Mouse (Mus musculus) spleen, postnatal 10 days (tissue): Measurements from ENCODE around the gene Ntn3.

Experiments
- DNase-seq, 2 experiments: peaks; one replicate each; pipeline ENCODE4 v3.0.0; 2021 to 2022; ENCODE audit warnings: low spot score in 2 of 2

The Ntn3 gene

DNA sequence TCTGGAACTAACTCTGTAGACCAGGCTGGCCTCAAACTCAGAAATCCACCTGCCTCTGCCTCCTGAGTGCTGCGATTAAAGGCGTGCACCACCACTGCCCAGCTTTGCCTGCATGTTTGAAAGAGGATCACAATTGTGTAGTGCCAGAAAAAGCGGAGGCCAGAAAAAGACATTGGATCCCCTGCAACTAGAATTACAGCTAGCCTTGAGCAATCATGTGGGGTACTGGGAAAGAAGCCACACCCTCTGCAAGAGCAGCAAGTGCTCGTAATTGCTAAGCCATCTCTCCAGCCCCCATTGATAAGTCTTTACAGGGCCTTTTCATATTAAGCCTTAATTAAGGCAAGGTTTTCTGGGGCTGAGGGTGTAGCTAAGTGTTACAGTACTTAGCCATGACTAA is 17.9 kb downstream of the Ntn3 start:
- no peak for DNase-seq

DNA sequence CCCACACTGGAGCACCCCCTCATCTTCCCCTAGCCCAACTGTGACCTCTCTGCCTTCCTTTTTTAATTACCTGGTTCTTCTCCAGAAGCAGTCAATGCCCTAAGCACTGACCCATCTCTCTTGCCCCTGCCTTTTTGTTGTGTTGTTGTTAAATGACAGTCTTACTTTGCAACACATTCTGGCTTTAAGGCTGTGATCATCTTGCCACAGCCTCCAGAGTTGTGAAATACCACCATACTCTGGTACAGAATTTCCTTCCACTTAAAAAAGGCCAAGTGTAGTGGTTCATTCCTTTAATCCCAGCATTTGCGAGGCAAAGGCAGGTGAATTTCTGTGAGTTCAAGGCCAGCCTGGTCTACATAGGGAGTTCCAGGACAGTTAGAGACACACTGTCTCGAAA is 18.4 kb downstream of the Ntn3 start:
- no peak for DNase-seq

DNA sequence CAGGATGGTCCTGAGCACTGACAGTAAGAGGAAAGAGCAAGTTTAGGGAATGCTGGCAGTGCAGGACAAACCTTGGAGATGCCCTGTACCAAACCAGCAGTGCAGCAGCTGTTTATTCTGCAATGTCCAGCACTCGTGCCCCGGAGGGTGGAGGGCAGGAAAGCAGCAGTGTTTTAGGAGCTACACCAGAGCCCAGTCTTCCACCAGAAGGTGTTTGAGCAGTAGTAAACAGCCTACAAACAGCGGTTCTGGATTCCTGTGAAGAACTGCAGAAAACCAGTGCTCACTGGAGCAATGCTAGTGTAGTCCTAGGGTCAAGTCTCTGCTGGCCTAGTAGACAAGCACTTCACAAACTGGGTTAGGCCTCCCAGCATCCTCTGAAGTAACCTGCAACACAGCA is 35.1 kb downstream of the Ntn3 start:
- no peak for DNase-seq

- DNase-seq = peak; percentile 61 to 83
Measured at GRCm38 (mm10) chr17:24173423-24173822, 35.9 kb downstream of the Ntn3 start.

DNA sequence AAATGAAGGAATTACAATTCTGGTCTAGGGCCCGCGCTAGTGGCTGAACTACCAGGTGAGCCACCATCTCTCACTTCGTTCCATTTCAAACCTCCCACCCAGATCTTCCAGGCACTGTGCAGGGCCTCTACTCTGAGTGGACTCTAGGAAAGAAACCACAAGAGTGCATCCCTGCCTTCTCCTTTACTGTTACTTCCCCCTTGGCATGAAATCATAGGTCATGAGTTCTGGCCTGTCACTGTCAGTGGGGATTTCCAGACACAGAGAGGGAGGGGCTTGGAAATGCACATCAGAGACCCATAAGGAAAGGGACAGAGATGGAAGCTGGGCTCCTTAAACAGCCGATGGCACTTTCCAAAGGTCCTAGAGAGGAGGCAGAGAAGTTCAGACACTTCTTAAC is 37.6 kb downstream of the Ntn3 start:
- no peak for DNase-seq

DNA sequence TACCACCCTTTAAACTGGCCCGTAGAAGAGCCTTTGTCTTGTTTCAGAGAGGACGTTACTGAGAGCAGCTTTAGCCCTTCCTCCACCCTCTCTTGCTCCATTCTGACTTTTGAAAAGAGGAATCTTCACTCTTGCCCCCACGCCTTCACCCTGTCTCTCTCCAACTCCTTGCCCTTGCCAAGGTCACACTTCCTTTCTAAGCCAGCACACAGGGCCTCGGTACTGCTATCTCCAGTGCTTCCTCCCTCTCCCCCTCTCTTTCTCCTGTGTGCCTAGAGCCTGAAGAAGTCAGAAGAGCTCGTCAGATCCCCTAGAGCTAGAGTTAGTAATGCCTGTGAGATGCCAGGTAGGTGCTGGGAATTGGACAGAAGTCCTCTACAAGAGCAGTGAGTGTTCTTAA is 38.6 kb downstream of the Ntn3 start:
- DNase-seq = no peak

- no peak for DNase-seq
Measured at GRCm38 (mm10) chr17:24170125-24170524, 39.2 kb downstream of the Ntn3 start.

- DNase-seq = peak; percentile 94 to 97
Measured at GRCm38 (mm10) chr17:24169317-24170065, 39.8 kb downstream of the Ntn3 start, which contains the start of gene Atp6v0c. TSS of gene Atp6v0c (minus strand) at chr17:24169702.

DNA sequence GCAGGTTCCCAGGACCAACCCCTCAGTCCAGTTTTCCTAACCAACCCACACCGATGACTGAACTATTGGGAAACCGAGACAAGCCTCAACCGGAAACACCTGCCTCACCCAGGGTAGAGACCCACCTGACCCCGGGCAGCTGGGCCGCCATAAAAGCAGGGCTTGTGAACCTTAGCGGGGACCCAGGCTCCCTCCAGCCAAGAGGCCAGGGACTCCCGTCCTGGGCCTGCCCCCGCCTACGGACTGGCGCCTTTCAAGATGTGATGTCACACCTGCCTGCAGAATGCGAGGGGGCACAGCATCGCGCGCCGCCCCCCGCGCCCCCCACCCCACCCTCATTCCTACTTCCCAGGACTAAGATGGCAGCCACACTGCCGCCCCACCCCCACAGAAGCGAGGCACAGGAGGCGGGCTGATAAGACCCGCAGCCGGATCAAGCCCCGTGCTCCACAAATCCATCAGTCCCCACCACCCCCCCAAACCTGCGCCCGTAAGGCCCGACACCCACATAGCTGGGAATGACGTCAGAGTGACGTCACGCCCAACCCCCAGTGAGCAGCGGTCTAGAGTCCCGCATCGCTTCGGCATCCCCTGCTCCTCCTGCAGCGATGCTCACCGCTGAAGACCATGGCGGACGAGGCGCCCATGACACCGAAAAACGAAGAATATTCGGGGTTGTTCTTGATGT is 40.6 kb downstream of the Ntn3 start:
- DNase-seq = peak; percentile 77 to 78

DNA sequence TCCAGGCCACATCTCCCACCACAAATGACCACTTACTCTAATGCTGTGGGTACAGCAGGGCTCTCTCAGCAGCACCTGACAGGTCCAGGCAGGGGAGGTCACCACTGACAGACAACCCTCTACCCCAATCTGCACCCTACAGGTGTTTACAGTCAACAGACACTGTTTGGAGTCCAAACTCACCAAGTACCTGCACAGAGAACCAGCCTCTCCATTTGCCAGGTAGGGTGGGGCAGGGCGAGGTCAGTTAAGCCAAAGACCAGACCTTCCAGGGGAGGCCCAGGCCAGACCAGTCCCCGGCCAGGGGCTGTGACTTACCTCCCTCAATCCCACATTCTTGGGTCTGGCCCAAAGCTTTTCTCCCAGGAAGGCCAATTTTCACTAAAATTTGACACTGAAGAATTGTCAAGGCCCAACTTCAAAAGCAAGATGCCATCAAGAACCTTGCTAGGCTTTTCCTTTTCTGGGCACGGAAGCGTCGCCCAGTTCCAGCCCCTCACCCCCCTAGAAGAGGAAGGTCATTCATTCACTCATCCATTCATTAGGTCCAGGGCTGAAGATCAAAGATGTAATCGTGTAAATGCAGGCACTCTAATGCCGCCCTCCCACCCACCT is 41.3 kb downstream of the Ntn3 start:
- DNase-seq = no peak

- DNase-seq = no peak
Measured at GRCm38 (mm10) chr17:24167120-24167519, 42.2 kb downstream of the Ntn3 start.

GRCm38 (mm10) chr17:24164566-24165259 is 44.6 kb downstream of the Ntn3 start:
- no peak for DNase-seq

- peak; percentile 87 to 97 for DNase-seq
Measured at GRCm38 (mm10) chr17:24163176-24163962, 46.0 kb downstream of the Ntn3 start, which contains the start of gene Amdhd2. TSS of gene Amdhd2 (minus strand) at chr17:24163766.

DNA sequence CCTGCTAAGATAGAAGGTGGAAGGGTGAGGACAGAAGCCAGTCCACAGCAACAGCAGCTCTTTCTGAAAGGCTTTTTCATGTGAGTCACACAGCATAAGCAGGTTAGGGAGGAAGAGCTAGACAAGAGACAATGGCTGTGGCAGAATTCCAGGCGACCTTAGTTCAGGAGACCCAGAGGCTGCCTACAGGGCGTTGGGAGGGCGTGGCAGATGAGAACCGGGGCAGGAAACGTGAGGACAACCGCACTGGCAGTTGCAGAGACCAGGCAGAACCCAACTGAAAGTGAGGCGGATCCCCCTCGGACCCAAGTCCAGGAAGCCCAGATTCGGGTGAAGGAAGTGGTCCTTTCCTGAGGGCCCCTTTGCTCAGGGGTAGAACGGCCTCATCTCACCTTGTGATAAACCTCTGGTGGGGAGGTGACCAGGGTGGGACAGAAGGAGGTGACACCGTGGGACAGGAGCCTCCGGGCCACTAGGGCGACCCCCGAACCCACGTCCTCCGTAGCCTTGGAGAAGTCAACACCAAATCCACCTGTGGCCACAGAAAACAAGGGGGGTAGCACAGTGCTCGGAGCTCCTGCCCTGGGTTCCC is 46.7 kb downstream of the Ntn3 start:
- peak; percentile 37 to 54 for DNase-seq

- DNase-seq = no peak
Measured at GRCm38 (mm10) chr17:24161466-24161865, 47.9 kb downstream of the Ntn3 start.

GRCm38 (mm10) chr17:24157526-24157925 is 51.8 kb downstream of the Ntn3 start:
- no peak for DNase-seq

DNA sequence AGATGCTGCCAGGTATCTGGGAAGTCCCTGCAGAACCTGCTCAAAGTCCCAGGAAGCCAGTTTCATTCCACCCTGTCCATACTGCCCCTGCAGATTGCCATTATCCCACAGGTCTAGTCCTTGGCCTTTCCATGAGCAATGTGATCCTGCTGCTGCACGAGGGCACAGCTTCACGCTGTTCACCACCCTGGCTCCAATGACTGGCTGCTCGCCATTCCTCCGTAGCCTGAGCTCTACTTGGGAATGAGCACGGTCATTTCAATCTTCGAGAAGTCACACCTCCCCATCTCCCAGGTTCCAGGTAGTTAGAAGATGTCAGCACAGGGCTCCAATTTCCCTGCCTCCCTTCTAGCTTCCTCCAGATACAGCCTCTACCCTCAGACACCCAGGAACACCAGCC is 52.2 kb downstream of the Ntn3 start:
- no peak for DNase-seq

GRCm38 (mm10) chr17:24156394-24156793 is 52.9 kb downstream of the Ntn3 start:
- DNase-seq = no peak

- DNase-seq = no peak
Measured at GRCm38 (mm10) chr17:24155742-24156141, 53.6 kb downstream of the Ntn3 start.

GRCm38 (mm10) chr17:24154463-24154862 is 54.9 kb downstream of the Ntn3 start:
- no peak for DNase-seq
